Mouse (Mus musculus) MEL (cell line): ENCODE measurements at regions not wholly inside any gene's neighbourhood (a gene's known extent, or its start where the extent isn't known, plus 50 kb on each side); places are given as distances from the start of the nearest gene placed in this dataset.

ENCODE experiments used
- CTCF ChIP-seq, 3 experiments: IDR thresholded peaks in 2 of 3; conservative IDR thresholded peaks in 1 of 3; 2 replicates each; pipeline ENCODE4 v1.5.1; 2011 to 2012; ENCODE audit warnings: low read length in 3 of 3, low read depth in 2 of 3, mild to moderate bottlenecking in 2 of 3, improper control_type of control experiment in 1 of 3, inconsistent platforms in 1 of 3, mixed read lengths in 1 of 3, moderate library complexity in 1 of 3; ENCODE audit not compliant: control insufficient read depth in 1 of 3, insufficient read depth in 1 of 3, poor library complexity in 1 of 3, severe bottlenecking in 1 of 3
- ETS1 ChIP-seq: IDR thresholded peaks from 2 replicates; pipeline ENCODE4 v1.6.1; 2012; ENCODE audit warnings: low read depth, mild to moderate bottlenecking, inconsistent platforms, low read length, improper control_type of control experiment, moderate library complexity
- MAX ChIP-seq: IDR thresholded peaks from 2 replicates; pipeline ENCODE4 v1.6.1; 2011; ENCODE audit warnings: low read length, improper control_type of control experiment
- NELFE ChIP-seq: IDR thresholded peaks from 2 replicates; pipeline ENCODE4 v1.6.1; 2011; ENCODE audit warnings: low read depth, low read length, improper control_type of control experiment
- RCOR1 ChIP-seq: IDR thresholded peaks from 2 replicates; pipeline ENCODE4 v1.6.1; 2012; ENCODE audit warnings: low read depth, mild to moderate bottlenecking, inconsistent platforms, low read length, improper control_type of control experiment
- ZMIZ1 ChIP-seq: IDR thresholded peaks from 2 replicates; pipeline ENCODE4 v1.6.1; 2012; ENCODE audit warnings: low read depth, mild to moderate bottlenecking, inconsistent platforms, low read length, improper control_type of control experiment, moderate library complexity

- TF ChIP-seq CTCF (IDR thresholded peaks at IDR 0.05 in 2 of 3, conservative IDR thresholded peaks at IDR 0.05 in 1 of 3; ENCODE audit: control insufficient read depth in 1 of 3, insufficient read depth in 1 of 3, low read depth in 2 of 3, low read length in 3 of 3, poor library complexity in 1 of 3, severe bottlenecking in 1 of 3) (no peak), RCOR1 (no peak), ETS1 (no peak), ZMIZ1 (no peak), NELFE (no peak), MAX (no peak)
These were observed 120.8 kb downstream of the Sox11 start for GRCm38 (mm10) chr12:27221541-27221940.
